Mouse (Mus musculus) Muller cell, postnatal 12 days (primary cell): Measurements from ENCODE around the gene Clps.

Experiments used
- DNase-seq: peaks from one replicate; pipeline ENCODE4 v3.0.0-alpha.2; 2015; ENCODE audit errors: inconsistent ontology term

The Clps gene

GRCm38 (mm10) chr17:28553040-28553793, 7.3 kb downstream of the Clps start:
- peak; percentile 71 for DNase-seq

GRCm38 (mm10) chr17:28549111-28549510, 11.5 kb downstream of the Clps start, which contains the start of gene Clpsl2:
TSS of gene Clpsl2 (plus strand) at chr17:28549411.
- DNase-seq: no peak

GRCm38 (mm10) chr17:28548550-28548949, 12.0 kb downstream of the Clps start:
- no peak for DNase-seq

- no peak for DNase-seq
These were observed 13.6 kb downstream of the Clps start for GRCm38 (mm10) chr17:28546925-28547324.

- no peak for DNase-seq
These were observed 22.7 kb downstream of the Clps start for GRCm38 (mm10) chr17:28537881-28538280.

- DNase-seq: no peak
These were observed 27.2 kb downstream of the Clps start for GRCm38 (mm10) chr17:28533327-28533726.

- DNase-seq: no peak
These were observed 28.0 kb downstream of the Clps start for GRCm38 (mm10) chr17:28532557-28532956.

GRCm38 (mm10) chr17:28531946-28532345, 28.6 kb downstream of the Clps start:
- no peak for DNase-seq

GRCm38 (mm10) chr17:28530506-28530905, 30.1 kb downstream of the Clps start, which contains the start of gene Armc12:
TSS of gene Armc12 (plus strand) at chr17:28530806.
- DNase-seq: no peak

- DNase-seq: no peak
These were observed 31.4 kb downstream of the Clps start for GRCm38 (mm10) chr17:28529116-28529515.

GRCm38 (mm10) chr17:28528043-28528351, 32.6 kb downstream of the Clps start:
- peak; percentile 62 for DNase-seq

- DNase-seq: peak; percentile 31
These were observed 33.2 kb downstream of the Clps start for GRCm38 (mm10) chr17:28527184-28528042.

GRCm38 (mm10) chr17:28524831-28525430, 35.6 kb downstream of the Clps start:
- DNase-seq: no peak

GRCm38 (mm10) chr17:28524009-28524695, 36.4 kb downstream of the Clps start:
- no peak for DNase-seq

GRCm38 (mm10) chr17:28523355-28524008, 37.1 kb downstream of the Clps start:
- DNase-seq: no peak

GRCm38 (mm10) chr17:28522623-28523354, 37.8 kb downstream of the Clps start:
- DNase-seq: peak; percentile 85

- no peak for DNase-seq
These were observed 38.6 kb downstream of the Clps start for GRCm38 (mm10) chr17:28521920-28522319.

- DNase-seq: no peak
These were observed 39.4 kb downstream of the Clps start for GRCm38 (mm10) chr17:28521071-28521726.

GRCm38 (mm10) chr17:28520561-28520960, 40.0 kb downstream of the Clps start:
- no peak for DNase-seq

GRCm38 (mm10) chr17:28519827-28520226, 40.7 kb downstream of the Clps start:
- DNase-seq: no peak
